Mouse (Mus musculus): Measurements from ENCODE around the gene Trip13.

- TF ChIP-seq CTCF (IDR thresholded peaks at IDR 0.05; ENCODE audit: low read depth, low read length) (no peak), POLR2A (IDR thresholded peaks at IDR 0.05; ENCODE audit: borderline replicate concordance, low read depth, low read length) (no peak)
Measured at GRCm38 (mm10) chr13:73955531-73955930, 17.9 kb upstream of the Trip13 start.

Data from bone marrow macrophage, adult 2 months (primary cell).